Mouse (Mus musculus): ENCODE data around the gene Eif3b.
A peak's percentile ranks its signal among the peaks of the same experiment; 100 is the strongest.

Eif3b gene

GRCm38 (mm10) chr5:140418489-140419441 lies at the start of gene Eif3b:
Gene Eif3b, plus strand, starts transcription at chr5:140419328.
- DNase-seq (ENCODE audit: extremely low spot score), result peak; percentile 96

- DNase-seq (ENCODE audit: extremely low spot score), result no peak
Measured at GRCm38 (mm10) chr5:140369466-140369865, 49.7 kb upstream of the Eif3b start.

- DNase-seq (ENCODE audit: extremely low spot score), result no peak
Measured at GRCm38 (mm10) chr5:140370446-140371254, 48.5 kb upstream of the Eif3b start.

GRCm38 (mm10) chr5:140371671-140372070 lies 47.5 kb upstream of the Eif3b start:
- DNase-seq (ENCODE audit: extremely low spot score), result no peak

- no peak for DNase-seq (ENCODE audit: extremely low spot score)
Measured at GRCm38 (mm10) chr5:140373711-140374110, 45.4 kb upstream of the Eif3b start.

GRCm38 (mm10) chr5:140374226-140374625 lies 44.9 kb upstream of the Eif3b start:
- no peak for DNase-seq (ENCODE audit: extremely low spot score)

GRCm38 (mm10) chr5:140375249-140375829 lies 43.8 kb upstream of the Eif3b start:
- DNase-seq (ENCODE audit: extremely low spot score), result no peak

GRCm38 (mm10) chr5:140378121-140378853 lies 40.8 kb upstream of the Eif3b start:
- DNase-seq (ENCODE audit: extremely low spot score), result no peak

GRCm38 (mm10) chr5:140379299-140379698 lies 39.8 kb upstream of the Eif3b start:
- no peak for DNase-seq (ENCODE audit: extremely low spot score)

GRCm38 (mm10) chr5:140381156-140381555 lies 38.0 kb upstream of the Eif3b start:
- no peak for DNase-seq (ENCODE audit: extremely low spot score)

- no peak for DNase-seq (ENCODE audit: extremely low spot score)
Measured at GRCm38 (mm10) chr5:140382688-140383087, 36.4 kb upstream of the Eif3b start.

- peak; percentile 70 for DNase-seq (ENCODE audit: extremely low spot score)
Measured at GRCm38 (mm10) chr5:140383559-140383958, 35.6 kb upstream of the Eif3b start.

- no peak for DNase-seq (ENCODE audit: extremely low spot score)
Measured at GRCm38 (mm10) chr5:140384462-140384861, 34.7 kb upstream of the Eif3b start.

- no peak for DNase-seq (ENCODE audit: extremely low spot score)
Measured at GRCm38 (mm10) chr5:140387236-140387635, 31.9 kb upstream of the Eif3b start.

- no peak for DNase-seq (ENCODE audit: extremely low spot score)
Measured at GRCm38 (mm10) chr5:140387816-140388510, 31.2 kb upstream of the Eif3b start.

- DNase-seq (ENCODE audit: extremely low spot score), result peak; percentile 99
Measured at GRCm38 (mm10) chr5:140388588-140389576, 30.2 kb upstream of the Eif3b start, which contains the start of gene Snx8. Gene Snx8, minus strand, starts transcription at chr5:140389262.

GRCm38 (mm10) chr5:140389647-140390046 lies 29.5 kb upstream of the Eif3b start:
- DNase-seq (ENCODE audit: extremely low spot score), result no peak

GRCm38 (mm10) chr5:140391435-140391834 lies 27.7 kb upstream of the Eif3b start:
- DNase-seq (ENCODE audit: extremely low spot score), result no peak

GRCm38 (mm10) chr5:140391981-140392380 lies 27.1 kb upstream of the Eif3b start:
- no peak for DNase-seq (ENCODE audit: extremely low spot score)

- no peak for DNase-seq (ENCODE audit: extremely low spot score)
Measured at GRCm38 (mm10) chr5:140392701-140393100, 26.4 kb upstream of the Eif3b start.
